Mouse (Mus musculus) urinary bladder, postnatal 25 days (tissue): Measurements from ENCODE around the gene Gm5141.
"Not testable (repeated sequence)": the region's sequence is repeated elsewhere in the genome, so short reads cannot be mapped to it uniquely, and the experiment has no call there.

Experiments
- DNase-seq: peaks from one replicate; pipeline ENCODE4 v3.0.0; 2022; ENCODE audit warnings: low spot score

Gene Gm5141

DNA sequence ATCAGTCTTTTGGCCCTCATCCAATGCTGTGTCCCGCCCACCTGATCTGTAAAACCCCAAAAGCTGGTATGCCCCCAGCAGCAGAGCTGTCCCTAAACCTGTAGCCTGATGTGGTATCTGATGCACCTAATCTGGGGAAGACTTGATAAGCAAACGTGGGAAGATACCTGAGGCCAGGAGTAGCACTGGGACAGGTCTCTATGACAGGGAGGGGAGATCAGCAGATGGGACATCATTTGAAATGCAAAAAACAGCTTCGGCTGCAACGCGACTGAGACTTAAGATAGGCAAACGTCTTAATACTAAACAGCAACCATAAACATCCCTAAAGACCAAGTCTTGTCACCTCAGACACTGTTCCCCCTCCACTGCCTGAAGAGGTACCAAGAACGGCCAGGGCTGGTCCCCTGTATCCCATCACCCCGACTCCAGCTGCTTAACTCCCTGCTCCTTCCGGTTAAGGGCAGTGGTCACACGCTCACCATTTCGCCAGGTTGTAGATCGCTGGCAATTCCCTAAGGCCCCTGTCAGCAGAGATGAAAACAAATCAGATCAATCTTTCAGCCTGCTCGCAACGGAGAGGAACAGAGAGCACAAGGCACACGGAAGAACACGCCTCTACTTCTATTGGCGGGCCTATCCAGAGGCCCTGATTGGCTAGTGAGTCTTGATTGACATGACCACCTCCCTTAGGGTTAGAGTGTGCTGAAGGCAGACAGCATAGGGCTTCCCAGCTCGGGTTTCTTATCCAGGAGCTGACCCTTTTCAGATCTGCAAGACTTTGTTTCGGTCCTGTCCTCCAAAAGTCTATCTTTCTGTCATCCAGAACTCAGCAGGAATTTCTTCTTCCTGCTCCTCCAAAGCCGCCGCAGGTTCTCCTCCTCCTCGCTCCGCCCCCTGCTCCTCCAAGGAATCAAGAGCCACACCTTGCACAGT, at the start of gene Gm5141:
TSS of gene Gm5141 (minus strand) at position 610 of the 936 bp plus-strand sequence.
- peak; percentile 42 for DNase-seq

DNA sequence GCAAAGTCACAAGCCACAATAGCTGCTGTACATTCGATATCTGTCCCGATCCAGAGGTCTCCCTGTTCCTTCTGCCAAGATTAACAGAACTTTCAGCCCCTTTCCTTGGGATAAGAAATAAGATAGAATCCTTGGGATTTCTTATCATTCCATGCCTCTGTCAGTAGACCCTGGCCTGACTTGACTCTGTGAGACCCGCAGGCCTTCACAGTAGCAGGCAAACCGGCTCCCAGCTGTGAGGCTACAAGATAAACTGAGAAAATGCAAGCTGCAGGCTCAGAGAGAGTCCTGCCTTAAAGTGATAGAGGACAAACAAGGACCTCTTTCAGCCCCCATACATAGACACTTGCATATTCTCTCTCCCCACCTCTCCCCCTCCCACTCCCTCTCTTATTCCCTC, 47.7 kb upstream of the Gm5141 start:
- no peak for DNase-seq

DNA sequence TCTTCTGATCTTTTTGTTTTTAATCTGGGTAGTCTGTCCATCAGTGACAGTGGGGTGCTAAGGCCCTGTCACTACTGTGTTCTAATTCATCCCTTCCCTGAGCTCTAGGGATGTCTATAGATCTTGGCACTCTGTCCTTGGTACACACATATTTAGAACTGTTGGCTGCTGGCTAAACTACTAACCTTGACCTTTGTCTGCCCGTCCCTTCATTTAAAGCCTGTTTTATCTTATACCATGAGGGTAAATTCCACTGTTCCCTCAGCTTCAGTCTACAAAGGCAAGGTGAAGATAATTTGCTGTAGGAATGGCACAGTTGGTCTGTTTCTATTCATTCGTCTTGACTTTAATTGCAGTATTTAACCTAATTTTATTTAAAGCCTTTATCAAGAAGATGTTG, 46.6 kb upstream of the Gm5141 start:
- DNase-seq = no peak

DNA sequence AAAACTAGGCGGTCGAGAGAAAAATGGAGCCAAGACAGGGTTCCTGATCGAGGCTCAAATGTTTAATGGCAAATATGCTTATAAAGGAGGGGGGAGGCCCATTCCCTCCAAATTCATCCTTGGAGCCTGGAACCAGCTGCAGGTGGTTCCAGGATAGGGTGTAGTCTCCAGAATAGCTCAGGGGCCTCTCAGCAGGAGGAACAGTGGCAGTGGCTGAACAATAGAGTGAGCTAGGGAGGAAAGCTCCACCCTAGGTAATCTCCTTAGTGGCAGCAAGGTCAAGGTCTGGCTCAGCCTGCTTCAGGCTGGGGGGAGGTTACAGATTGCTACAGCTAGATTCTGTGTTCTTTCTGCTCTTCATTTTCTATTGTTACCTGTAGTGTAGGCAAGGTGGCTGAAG, 30.1 kb upstream of the Gm5141 start:
- not testable (repeated sequence) for DNase-seq

DNA sequence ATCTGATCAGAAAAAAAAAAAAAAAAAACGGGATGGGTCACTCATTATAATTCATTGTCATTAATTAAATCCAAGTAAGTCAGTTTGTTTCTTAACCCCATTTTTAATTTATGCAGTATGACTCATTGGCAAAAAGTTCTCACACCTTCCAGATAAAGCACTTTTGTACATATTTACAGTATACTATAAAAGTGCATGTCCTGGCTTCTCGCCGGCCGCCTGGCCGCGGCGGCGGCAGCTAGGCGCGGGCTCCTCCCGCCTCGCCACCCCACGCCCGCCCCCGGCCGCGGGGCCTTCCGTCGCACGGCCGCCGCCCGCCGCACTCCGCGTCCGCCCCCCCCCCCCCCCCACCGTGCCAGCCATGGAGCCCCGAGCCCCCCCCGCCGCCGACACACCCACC, 27.1 kb upstream of the Gm5141 start:
- DNase-seq = no peak

DNA sequence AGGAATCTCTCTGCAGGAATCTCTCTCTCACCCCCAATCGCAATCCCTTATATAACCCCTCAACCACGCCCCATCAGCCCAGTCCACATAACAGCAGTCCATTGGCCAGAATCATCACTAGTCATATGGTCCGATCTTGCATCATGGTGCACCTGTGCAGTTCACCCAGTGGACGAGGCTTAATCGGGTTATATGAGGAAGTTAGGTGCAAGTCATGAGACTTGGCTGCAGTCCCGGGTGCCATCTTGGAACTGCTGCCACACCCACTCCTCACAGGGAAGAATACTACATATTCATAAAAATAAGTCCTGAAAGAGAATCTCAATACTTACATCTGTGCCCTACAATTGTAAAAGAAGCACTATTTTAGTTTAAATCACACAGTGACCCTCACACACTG, 22.4 kb upstream of the Gm5141 start:
- not testable (repeated sequence) for DNase-seq

DNA sequence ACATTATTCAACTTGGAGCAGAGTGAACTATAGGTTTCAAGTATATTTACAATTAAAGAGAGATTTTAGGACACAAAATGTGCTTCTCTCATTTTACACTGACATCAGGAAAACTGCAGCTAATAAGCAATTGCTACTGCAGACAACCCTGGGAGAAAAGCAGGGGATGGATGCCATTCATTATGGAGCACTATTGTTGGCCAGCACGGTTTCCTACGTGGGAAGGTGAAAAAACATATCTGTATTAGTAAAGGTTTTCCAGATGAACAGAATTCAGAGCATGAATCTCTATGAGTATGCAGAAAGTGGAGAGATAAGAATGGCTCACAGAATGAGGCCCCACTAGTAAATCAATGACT, 506 bp upstream of the Gm5141 start:
- DNase-seq = not testable (repeated sequence)

DNA sequence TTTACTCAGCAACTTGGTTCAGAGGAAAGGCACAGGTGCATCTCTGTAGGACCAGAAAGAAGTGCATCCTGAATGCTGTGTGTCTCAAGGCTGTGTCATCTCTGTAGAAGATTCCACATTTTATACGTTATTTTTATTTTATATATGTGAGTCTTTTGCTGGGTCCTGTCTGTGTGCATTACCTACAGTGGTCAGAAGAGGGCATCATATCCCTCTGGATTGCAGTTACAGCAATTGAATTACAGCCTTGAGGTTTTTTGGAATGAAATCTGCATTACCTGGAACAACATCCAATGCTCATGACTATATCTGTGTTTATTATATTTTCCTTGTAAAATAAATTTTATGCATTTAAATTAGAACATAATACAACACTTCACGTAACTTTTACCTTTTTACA, 21.8 kb downstream of the Gm5141 start:
- DNase-seq = peak; percentile 20

DNA sequence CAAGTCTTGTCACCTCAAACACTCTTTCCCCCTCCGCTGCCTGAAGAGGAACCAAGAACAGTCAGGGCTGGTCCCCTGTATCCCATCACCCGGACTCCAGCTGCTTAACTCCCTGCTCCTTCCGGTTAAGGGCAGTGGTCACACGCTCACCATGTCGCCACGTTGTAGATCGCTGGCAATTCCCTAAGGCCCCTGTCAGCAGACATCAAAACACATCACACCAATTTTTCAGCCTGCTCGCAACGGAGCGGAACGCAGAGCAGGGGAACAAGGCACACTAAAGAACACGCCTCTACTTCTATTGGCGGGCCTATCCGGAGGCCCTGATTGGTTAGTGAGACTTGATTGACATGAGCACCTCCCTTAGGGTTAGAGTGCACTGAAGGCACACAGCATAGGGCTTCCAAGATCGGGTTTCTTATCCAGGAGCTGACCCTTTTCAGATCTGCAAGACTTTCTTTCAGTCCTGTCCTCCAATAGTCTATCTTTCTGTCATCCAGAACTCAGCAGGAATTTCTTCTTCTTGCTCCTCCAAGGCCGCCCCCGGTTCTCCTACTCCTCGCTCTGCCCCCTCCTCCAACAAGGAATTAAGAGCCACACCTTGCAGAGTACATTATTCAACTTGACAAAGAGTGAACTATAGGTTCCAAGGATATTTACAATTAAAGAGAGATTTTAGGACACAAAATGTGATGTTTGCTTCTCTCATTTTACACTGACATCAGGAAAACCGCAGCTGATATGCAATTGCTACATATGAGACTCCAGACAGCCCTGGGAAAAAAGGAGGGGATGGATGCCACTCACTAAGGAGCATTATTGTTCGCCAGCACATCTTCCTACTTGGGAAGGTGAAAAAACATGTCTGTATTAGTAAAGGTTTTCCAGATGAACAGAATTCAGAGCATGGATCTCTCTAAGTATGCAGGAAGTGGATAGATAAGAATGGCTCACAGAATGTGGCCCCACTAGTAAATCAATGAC, 24.9 kb downstream of the Gm5141 start, which contains the start of gene Platr25:
TSS of gene Platr25 (minus strand) at position 278 of the 984 bp plus-strand sequence.
- DNase-seq = peak; percentile 36

DNA sequence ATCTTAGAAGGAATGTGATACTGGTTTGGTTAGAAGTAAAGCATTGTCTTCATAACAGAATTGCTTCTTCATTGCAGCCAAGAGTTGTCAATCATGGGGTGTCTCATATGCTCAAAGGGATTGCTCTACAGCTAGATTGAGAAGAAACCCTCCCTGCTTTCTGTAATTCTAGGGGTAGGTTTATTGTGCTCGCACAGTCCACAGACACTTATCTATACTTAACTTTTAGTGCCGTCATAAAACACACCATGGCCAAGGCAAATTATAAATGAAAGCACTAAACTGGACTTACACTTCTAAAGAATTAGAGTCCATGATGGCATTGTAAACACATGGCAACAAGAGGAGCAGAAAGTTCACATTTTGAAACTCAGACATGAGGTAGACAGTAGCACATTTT, 52.3 kb downstream of the Gm5141 start:
- DNase-seq = no peak
